Mouse (Mus musculus) kidney, embryonic 14.5 days (tissue): ENCODE results near the gene Gm9639. TPM values are rescaled to one million over a fixed set of nuclear protein-coding genes. Genes with fewer than 3 reads are reported as not detected.

ENCODE experiments used
- polyA plus RNA-seq: library from polyadenylated mRNA; unstranded; fragments of >200 nt; fragmentation: Nextera tagmentation; extraction: Ambion mirVana; gene quantifications from 2 replicates; pipeline ENCODE4 v1.2.1, GENCODE M21; 2014

Gene Gm9639
- polyA plus RNA-seq, 1 experiment from 2014 or later = not detected

Other genes starting within 250 kb of the Gm9639 start
- gene Pttg1ip, start 213.4 kb downstream of the Gm9639 start, polyA plus RNA-seq = 104 and 144 TPM in 2 replicates
- 253 and 294 TPM in 2 replicates for gene Sumo3, start 189.0 kb downstream of the Gm9639 start, polyA plus RNA-seq
- 1.2 and 1.8 TPM in 2 replicates for gene Gm49325, start 188.9 kb downstream of the Gm9639 start, polyA plus RNA-seq
- 41.3 and 51.8 TPM in 2 replicates for gene Ube2g2, start 172.8 kb downstream of the Gm9639 start, polyA plus RNA-seq
- 0.41 and 0.74 TPM in 2 replicates for gene Tspear, start 108.5 kb downstream of the Gm9639 start, polyA plus RNA-seq
- gene Gm19402, start 104.3 kb downstream of the Gm9639 start, polyA plus RNA-seq = not detected in 2 replicates
- not detected in 2 replicates for gene Gm9508, start 97.8 kb downstream of the Gm9639 start, polyA plus RNA-seq
- gene Gm10272, start 88.5 kb downstream of the Gm9639 start, polyA plus RNA-seq = not detected in 2 replicates
- not detected in 2 replicates for gene Gm10024, start 83.6 kb downstream of the Gm9639 start, polyA plus RNA-seq
- not detected in 2 replicates for gene Gm10142, start 79.3 kb downstream of the Gm9639 start, polyA plus RNA-seq
- not detected in 2 replicates for gene Krtap12-1, start 74.5 kb downstream of the Gm9639 start, polyA plus RNA-seq
- not detected in 2 replicates for gene Gm10100, start 68.6 kb downstream of the Gm9639 start, polyA plus RNA-seq
- not detected in 2 replicates for gene Gm18596, start 52.4 kb downstream of the Gm9639 start, polyA plus RNA-seq
- gene Gm9736, start 43.7 kb downstream of the Gm9639 start, polyA plus RNA-seq = not detected in 2 replicates
- gene Gm3233, start 35.4 kb downstream of the Gm9639 start, polyA plus RNA-seq = not detected in 2 replicates
- not detected in 2 replicates for gene Gm3238, start 23.8 kb downstream of the Gm9639 start, polyA plus RNA-seq
- gene Gm7138, start 18.1 kb downstream of the Gm9639 start, polyA plus RNA-seq = not detected in 2 replicates
- not detected in 2 replicates for gene Gm3250, start 12.5 kb downstream of the Gm9639 start, polyA plus RNA-seq
- not detected in 2 replicates for gene Gm7137, start 6.9 kb downstream of the Gm9639 start, polyA plus RNA-seq
- not detected in 2 replicates for gene Gm19668, start 4.1 kb upstream of the Gm9639 start, polyA plus RNA-seq
- gene Gm9507, start 16.8 kb upstream of the Gm9639 start, polyA plus RNA-seq = not detected in 2 replicates
- not detected in 2 replicates for gene Gm2696, start 19.6 kb upstream of the Gm9639 start, polyA plus RNA-seq
- not detected in 2 replicates for gene Krtap10-4, start 32.0 kb upstream of the Gm9639 start, polyA plus RNA-seq
- not detected in 2 replicates for gene Krtap10-10, start 40.9 kb upstream of the Gm9639 start, polyA plus RNA-seq
- not detected in 2 replicates for gene Gm36176, start 51.7 kb upstream of the Gm9639 start, polyA plus RNA-seq
- gene Gm10318, start 57.8 kb upstream of the Gm9639 start, polyA plus RNA-seq = not detected in 2 replicates
- gene Gm3285, start 66.9 kb upstream of the Gm9639 start, polyA plus RNA-seq = not detected in 2 replicates
- 2.2 and 3.3 TPM in 2 replicates for gene Lrrc3, start 107.5 kb upstream of the Gm9639 start, polyA plus RNA-seq
- 0.27 and 0.54 TPM in 2 replicates for gene Trpm2, start 175.5 kb upstream of the Gm9639 start, polyA plus RNA-seq
- 26.4 and 35.8 TPM in 2 replicates for gene 1810043G02Rik, start 183.4 kb upstream of the Gm9639 start, polyA plus RNA-seq
- 91.2 and 118 TPM in 2 replicates for gene Pfkl, start 215.0 kb upstream of the Gm9639 start, polyA plus RNA-seq
- gene Dnmt3l, start 246.9 kb upstream of the Gm9639 start, polyA plus RNA-seq = 0.41 and 0.66 TPM in 2 replicates
- gene Aire, start 248.5 kb upstream of the Gm9639 start, polyA plus RNA-seq = 1.2 and 1.5 TPM in 2 replicates